Mouse (Mus musculus) adrenal gland, postnatal 10 days (tissue): ENCODE measurements around the gene Entr1. TPM values are rescaled to one million over a fixed set of nuclear protein-coding genes. Genes with fewer than 3 reads are reported as not detected.
A peak's percentile ranks its signal among the peaks of the same experiment; 100 is the strongest.

Source experiments
- DNase-seq: peaks from one replicate; pipeline ENCODE4 v3.0.0; 2021; ENCODE audit warnings: mixed read lengths
- long read RNA-seq, 2 experiments: library from polyadenylated mRNA; stranded (forward); transcript quantifications; one replicate each; pipeline ENCODE4 v2.0.0; 2021
- total RNA-seq, 2 experiments: library from RNA; stranded (reverse); gene quantifications; 2 replicates each; pipeline ENCODE4 v1.2.3; 2021

The Entr1 gene
- 10 to 100 TPM; 76.5 to 78.7 TPM for total RNA-seq
- long read RNA-seq, experiment 1, transcript Entr1-201 (9 exons, 2,031 nt), result minor isoform, 26 of 134 reads
- long read RNA-seq, experiment 1, transcript Entr1-204 (10 exons, 2,193 nt), result minor isoform, 8 of 134 reads
- long read RNA-seq, experiment 1, transcript Entr1-202 (8 exons, 1,955 nt), result major isoform, 41 of 134 reads
- long read RNA-seq, experiment 1, partial matches to known transcripts, result 17 of 134 reads
- long read RNA-seq, experiment 1, other reads (novel, unspliced or antisense), result 41 of 134 reads
- long read RNA-seq, experiment 2, transcript Entr1-202 (8 exons, 1,955 nt), result major isoform, 17 of 64 reads
- long read RNA-seq, experiment 2, transcript Entr1-201 (9 exons, 2,031 nt), result minor isoform, 10 of 64 reads
- long read RNA-seq, experiment 2, transcript Entr1-204 (10 exons, 2,193 nt), result minor isoform, 6 of 64 reads
- long read RNA-seq, experiment 2, partial matches to known transcripts, result 7 of 64 reads
- long read RNA-seq, experiment 2, other reads (novel, unspliced or antisense), result 23 of 64 reads

DNA sequence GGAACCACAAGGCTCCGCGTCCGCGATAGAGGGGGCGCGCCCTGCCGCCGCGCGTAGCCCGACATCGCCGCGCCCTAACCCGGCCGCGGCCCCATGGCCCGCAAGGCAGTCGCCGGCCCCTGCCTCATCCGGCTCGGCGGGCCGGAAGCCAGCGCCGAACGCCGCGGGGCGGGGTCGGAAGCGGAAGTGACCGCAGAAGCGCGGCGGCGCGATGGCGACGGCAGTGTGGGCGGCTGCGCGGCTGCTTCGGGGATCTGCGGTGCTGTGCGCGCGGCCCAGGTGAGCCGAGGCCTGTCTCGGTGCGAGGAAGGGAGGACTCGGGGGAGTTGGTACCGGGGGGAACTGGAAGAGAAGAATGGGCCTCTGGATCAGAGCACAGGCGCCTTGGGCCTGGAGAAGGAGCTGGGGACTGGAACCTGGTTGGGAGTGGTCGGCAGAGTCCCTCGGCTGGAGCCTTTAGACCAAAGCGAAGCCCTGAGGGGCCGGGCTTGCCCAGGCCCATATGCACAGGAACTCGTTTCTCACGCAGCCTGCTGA lies at the start of gene Entr1, which contains the start of gene Pmpca:
Gene Entr1, minus strand, starts transcription at position 163 of the 537 bp plus-strand sequence.
Gene Pmpca, plus strand, starts transcription at position 186 of the 537 bp plus-strand sequence.
- peak; percentile 94 for DNase-seq

GRCm38 (mm10) chr2:26438373-26438772 lies 49.3 kb upstream of the Entr1 start:
- DNase-seq, result no peak

- DNase-seq, result no peak
These were observed 48.1 kb upstream of the Entr1 start for GRCm38 (mm10) chr2:26437221-26437620.

- no peak for DNase-seq
These were observed 45.9 kb upstream of the Entr1 start for GRCm38 (mm10) chr2:26434791-26435572.

DNA sequence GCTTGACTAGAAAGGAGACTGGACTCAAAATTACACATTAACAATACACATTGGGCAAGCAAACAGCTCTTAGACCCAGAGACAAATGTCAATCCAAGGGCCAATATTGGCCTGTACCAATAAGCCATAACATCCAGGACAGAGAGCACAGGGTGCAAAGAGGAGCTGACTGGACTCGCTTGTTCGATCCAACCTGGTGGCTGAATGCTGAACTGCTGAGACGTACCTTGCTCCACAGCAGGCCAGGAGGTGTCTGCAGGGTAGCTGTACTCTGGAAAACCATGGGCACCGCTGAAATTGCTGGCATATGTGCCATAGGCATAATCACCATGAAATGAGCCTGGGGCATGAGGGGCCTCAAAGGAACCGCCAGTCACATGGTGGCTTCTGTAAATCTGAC lies 40.7 kb upstream of the Entr1 start:
- DNase-seq, result no peak

- no peak for DNase-seq
These were observed 35.4 kb upstream of the Entr1 start for GRCm38 (mm10) chr2:26424541-26424940.

- DNase-seq, result no peak
These were observed 34.0 kb upstream of the Entr1 start for GRCm38 (mm10) chr2:26423086-26423485.

DNA sequence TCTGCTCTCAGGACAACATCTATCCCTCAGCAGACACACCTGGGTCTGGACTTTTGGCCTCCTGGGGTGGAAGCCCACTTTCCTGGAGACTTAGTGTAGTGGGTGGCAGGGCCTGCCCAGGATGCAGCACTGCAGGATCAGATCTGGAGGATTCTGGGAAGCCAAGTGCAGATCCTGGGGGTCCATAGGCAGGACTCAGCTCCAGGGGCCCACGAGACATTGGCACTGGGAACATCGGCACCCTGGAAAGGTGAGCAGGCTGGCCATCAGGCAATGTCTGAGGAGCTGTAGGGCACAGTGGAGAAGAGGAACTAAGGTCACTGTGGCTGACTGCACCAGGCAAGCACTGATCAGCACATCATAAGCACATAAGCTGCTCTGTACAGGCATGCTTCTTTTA lies 32.9 kb upstream of the Entr1 start:
- no peak for DNase-seq

GRCm38 (mm10) chr2:26418120-26418519 lies 29.0 kb upstream of the Entr1 start:
- no peak for DNase-seq

GRCm38 (mm10) chr2:26417066-26417465 lies 27.9 kb upstream of the Entr1 start:
- DNase-seq, result no peak

DNA sequence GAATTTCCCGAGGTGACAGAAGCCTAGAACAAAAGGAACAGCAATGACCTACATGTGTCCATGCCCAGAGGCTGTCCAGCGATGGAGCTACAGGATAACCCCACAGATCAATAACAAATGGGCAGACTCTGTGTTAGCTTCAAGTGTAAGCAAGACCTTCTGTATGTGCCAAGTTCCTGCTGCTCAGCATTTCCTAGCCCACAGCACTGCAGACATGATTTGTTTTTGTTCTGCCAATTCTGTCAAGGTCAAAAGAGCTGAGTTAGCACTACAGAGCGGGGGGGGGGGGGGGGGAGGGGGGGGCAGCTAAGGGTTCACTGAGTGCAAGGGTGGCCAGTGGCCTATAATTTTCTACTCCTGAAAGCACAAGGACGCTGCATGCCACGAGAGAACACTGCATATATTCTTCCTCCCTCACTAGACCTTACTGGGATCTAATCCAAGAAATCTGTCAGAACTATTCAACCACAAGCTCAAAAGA lies 21.9 kb upstream of the Entr1 start:
- DNase-seq, result peak; percentile 53

GRCm38 (mm10) chr2:26410091-26410490 lies 21.0 kb upstream of the Entr1 start:
- DNase-seq, result peak; percentile 22

GRCm38 (mm10) chr2:26409362-26409761 lies 20.2 kb upstream of the Entr1 start:
- DNase-seq, result no peak

DNA sequence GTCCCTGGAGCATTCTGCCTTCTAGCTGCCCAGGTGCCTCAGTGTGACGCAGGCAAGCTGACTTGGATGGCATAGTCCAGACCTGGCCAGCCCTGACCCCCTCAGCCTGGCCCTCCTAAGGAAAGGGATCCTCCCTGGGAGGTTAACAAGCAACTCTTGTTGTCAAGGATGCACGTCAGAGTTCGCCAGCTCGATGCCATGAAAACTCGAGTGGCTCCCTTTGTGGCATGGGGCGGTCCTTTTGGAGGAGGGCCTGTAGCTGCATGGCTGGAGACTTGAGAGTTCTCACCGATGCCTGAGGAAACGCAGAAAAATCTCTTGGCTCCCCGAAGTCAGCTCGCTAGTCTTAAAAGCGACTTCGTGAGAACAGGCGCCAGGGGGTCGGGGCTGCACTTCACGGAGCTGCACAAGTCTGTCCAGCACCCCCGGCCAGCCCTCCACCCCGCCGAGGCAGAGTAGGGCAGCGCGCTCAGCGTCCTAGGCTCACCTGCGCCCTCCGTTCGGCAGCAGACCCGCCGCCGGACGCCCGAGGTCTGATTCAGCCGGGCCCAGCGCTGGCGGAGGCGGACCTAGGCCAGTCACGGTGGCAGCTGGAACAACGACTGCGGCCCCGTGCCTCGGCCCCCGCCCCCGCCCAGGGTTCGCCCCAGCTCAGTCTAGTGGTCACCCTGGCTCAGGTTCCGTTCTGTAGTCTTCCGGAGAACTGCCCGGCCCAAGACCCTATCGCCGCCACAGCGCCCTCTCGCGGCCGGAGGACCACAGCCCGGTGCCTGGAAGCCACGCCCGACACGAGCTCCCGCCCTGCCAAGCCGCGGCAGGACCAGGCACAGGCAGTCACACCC lies 19.6 kb upstream of the Entr1 start, which contains the start of gene Inpp5e:
Gene Inpp5e, minus strand, starts transcription at position 689 of the 842 bp plus-strand sequence.
- peak; percentile 100 for DNase-seq

- DNase-seq, result no peak
These were observed 14.2 kb upstream of the Entr1 start for GRCm38 (mm10) chr2:26403306-26403705.

DNA sequence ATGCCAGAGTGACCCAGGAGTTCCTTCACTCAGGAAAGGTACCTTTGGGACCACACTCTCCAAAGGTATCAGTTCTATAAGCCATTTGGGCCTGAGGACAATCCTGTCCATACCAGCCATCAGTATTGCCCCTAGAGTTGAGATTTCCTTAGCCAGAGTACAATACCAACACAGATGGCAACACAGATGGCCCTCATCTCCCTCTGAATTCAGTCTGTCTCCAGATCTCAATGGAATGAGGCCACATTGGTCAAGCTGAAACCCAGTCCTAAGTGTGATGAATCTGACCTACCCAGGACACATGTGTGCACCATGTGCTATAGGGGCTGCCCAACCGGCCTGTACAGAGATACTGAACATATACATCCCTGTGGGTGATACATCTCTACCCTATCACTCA lies 13.1 kb upstream of the Entr1 start:
- DNase-seq, result no peak

DNA sequence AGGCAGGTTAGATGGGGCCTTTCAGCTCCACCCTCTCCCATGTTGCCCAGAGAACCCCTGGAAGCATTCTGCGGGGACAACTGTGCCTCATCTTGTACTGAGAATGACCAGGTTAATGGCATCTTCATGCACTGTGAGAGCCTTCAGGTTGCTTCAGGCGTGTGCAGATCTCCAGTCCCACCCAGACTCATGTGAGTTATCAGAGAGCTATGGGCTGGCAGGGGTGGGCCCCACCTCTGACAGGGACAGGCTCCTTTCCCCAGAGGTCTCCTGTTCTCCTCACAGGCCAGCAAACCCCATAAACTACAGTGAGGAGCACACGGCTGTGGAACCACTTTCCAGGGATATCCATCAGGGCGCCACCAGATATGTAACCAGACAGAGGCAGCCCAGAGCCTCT lies 11.9 kb upstream of the Entr1 start:
- DNase-seq, result no peak

DNA sequence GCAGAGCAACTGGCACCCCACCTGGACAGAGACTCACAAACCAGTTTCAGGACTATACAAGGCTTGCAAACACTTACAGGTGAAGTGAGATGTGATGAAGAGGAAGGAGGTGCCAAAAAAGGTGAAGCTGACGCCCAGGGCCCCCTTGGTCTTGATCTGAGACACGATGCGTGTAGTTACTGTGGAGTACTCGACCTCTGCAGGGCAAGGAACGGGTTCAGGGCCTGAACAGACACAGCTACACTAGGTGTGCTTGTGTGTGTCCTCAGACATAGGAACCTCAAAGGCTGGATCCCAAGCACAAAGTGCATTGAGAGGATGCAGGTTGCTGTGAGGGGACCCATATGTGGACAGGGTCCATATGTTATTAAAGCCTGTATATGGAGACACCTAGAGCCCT lies 11.2 kb upstream of the Entr1 start:
- DNase-seq, result no peak

DNA sequence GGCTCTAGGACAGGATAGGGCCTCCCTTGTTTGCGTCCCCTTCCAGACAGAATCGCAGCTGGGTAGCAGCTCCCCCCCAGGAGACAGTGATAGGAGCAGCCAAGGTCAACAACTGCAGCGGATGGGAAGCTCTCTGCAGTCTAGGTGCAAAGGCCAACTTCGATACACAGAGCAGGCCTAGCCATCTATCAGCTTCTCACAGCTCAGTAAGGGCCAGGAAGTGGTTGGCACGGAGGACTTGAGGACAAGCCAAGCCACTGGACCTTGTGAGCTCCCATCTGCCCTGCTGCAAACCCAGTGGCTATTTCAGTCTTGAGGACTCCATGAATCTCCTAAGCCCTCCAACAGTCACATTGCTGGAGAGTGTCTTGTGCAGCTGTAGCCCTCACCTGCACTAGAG lies 10.5 kb upstream of the Entr1 start:
- DNase-seq, result no peak

- DNase-seq, result no peak
These were observed 9.9 kb upstream of the Entr1 start for GRCm38 (mm10) chr2:26398978-26399377.

- DNase-seq, result no peak
These were observed 2.5 kb upstream of the Entr1 start for GRCm38 (mm10) chr2:26391617-26392016.

DNA sequence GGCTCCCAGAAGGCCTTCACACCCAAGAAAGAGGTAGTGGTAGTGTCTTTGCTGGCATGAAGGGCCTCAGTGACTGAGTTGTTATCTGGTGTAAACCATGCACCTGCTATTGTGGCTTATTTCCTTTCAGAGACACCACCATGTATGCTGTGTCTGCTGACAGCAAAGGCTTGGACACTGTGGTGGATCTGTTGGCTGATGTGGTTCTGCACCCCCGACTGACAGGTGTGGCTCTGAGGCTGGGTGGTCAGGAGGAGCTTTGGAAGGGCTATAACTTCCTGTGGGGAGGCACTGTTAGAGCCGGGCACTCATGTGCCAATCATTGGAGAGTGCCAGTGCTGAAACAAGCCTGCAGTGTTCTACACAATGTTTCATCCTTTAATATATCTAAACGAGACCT lies 1.8 kb upstream of the Entr1 start:
- DNase-seq, result no peak
